Comparison of ENCODE assay signal across 39 mouse cellular contexts in genomic region chr11:68914566-68914965, GRCm38 (mm10). TPM values are rescaled to one million over a fixed set of nuclear protein-coding genes. Genes with fewer than 3 reads are reported as not detected.
"Had no signal": no experiment of that assay in that cellular context is flagged by ENCODE, and none has a peak within 500 bp of the region (broad histone marks: within the 10 kb centered on the region; RNA-seq: fewer than 3 reads in every experiment).

No protein-coding gene starts in this region.

- H3K4me1 ChIP-seq: heart, embryonic 13.5 days; heart, embryonic 15.5 days; hindbrain, embryonic 13.5 days; hindbrain, embryonic 15.5 days had no signal

- H3K9ac ChIP-seq: heart, embryonic 13.5 days; heart, embryonic 15.5 days; hindbrain, embryonic 13.5 days; hindbrain, embryonic 15.5 days; kidney, embryonic 15.5 days; limb, embryonic 12.5 days had no signal

- H3K4me2 ChIP-seq: heart, embryonic 11.5 days; heart, embryonic 13.5 days; heart, embryonic 15.5 days; hindbrain, embryonic 13.5 days; hindbrain, embryonic 15.5 days; kidney, embryonic 15.5 days; limb, embryonic 12.5 days; liver, embryonic 11.5 days had no signal

- H3K36me3 ChIP-seq: heart, embryonic 13.5 days; heart, embryonic 15.5 days; hindbrain, embryonic 13.5 days; hindbrain, embryonic 15.5 days; kidney, embryonic 15.5 days; limb, embryonic 10.5 days; limb, embryonic 12.5 days had no signal

- H3K27ac ChIP-seq: gastrocnemius, adult 2 months; heart, adult 2 months; heart, embryonic 13.5 days; heart, embryonic 15.5 days; hindbrain, embryonic 13.5 days; hindbrain, embryonic 15.5 days; hindbrain, postnatal 0 days; kidney, embryonic 15.5 days; kidney, postnatal 0 days; limb, embryonic 10.5 days; limb, embryonic 12.5 days had no signal

- ATAC-seq: hindbrain, postnatal 0 days; intestine, embryonic 16.5 days had no signal

- H3K4me3 ChIP-seq: gastrocnemius, adult 2 months; heart, adult 2 months; heart, embryonic 13.5 days; heart, embryonic 15.5 days; hindbrain, embryonic 13.5 days; hindbrain, embryonic 15.5 days; kidney, embryonic 15.5 days; limb, embryonic 10.5 days; limb, embryonic 12.5 days had no signal

- H3K27me3 ChIP-seq: heart, embryonic 13.5 days; heart, embryonic 15.5 days; hindbrain, embryonic 13.5 days; hindbrain, embryonic 15.5 days; kidney, embryonic 15.5 days; limb, embryonic 12.5 days had no signal

- H3K9me3 ChIP-seq: heart, embryonic 13.5 days; heart, embryonic 15.5 days; hindbrain, embryonic 13.5 days; hindbrain, embryonic 15.5 days; kidney, embryonic 15.5 days; limb, embryonic 10.5 days; limb, embryonic 12.5 days had no signal

- DNase-seq: gastrocnemius, adult 2 months; gastrocnemius, postnatal 10 days; gastrocnemius, postnatal 25 days; heart, adult 11 months; heart, adult 2 months; heart, postnatal 14 days; heart, postnatal 36 days; kidney, adult 11 months; kidney, adult 2 months; kidney, adult 9 months; kidney, postnatal 14 days; kidney, postnatal 36 days; layer of hippocampus, adult 9-11 months; layer of hippocampus, postnatal 36 days; liver had no signal

RNA-seq across cellular contexts. Expression of gene Odf4, which starts 12.3 kb away (rescaled TPM):
- total RNA-seq: gastrocnemius, adult 2 months; gastrocnemius, postnatal 10 days; gastrocnemius, postnatal 25 days; gastrocnemius, postnatal 4 days; heart, adult 2 months; heart, postnatal 14 days; heart, postnatal 36 days; hematopoietic stem cell, adult 5-6 weeks; layer of hippocampus, adult 18-20 months; layer of hippocampus, postnatal 36 days; left cerebral cortex, adult 18-20 months had no signal
- polyA plus RNA-seq: heart, embryonic 11.5 days; heart, embryonic 13.5 days; heart, embryonic 15.5 days; heart, postnatal 0 days; intestine, embryonic 16.5 days; kidney, embryonic 15.5 days; large intestine, adult 2 months; limb, embryonic 10.5 days; limb, embryonic 12.5 days; limb, embryonic 14.5 days; liver, embryonic 11.5 days had no signal

RNA-seq across cellular contexts. Expression of gene Rnf222, which starts 26.2 kb away (rescaled TPM):
- total RNA-seq: gastrocnemius, adult 2 months; gastrocnemius, postnatal 10 days; gastrocnemius, postnatal 25 days; heart, postnatal 36 days; hematopoietic stem cell, adult 5-6 weeks; layer of hippocampus, adult 18-20 months; layer of hippocampus, adult 8-10 months; layer of hippocampus, postnatal 14 days; layer of hippocampus, postnatal 36 days; left cerebral cortex, adult 18-20 months; left cerebral cortex, postnatal 14 days; left cerebral cortex, postnatal 36 days had no signal
- polyA plus RNA-seq: hindbrain, embryonic 11.5 days; hindbrain, embryonic 15.5 days; hindbrain, postnatal 0 days; large intestine, adult 2 months had no signal
